Mouse (Mus musculus) MEL (cell line): ENCODE measurements around the gene Tnfrsf21. TPM values are rescaled to one million over a fixed set of nuclear protein-coding genes. Genes with fewer than 3 reads are reported as not detected.

Experiments used
- DNase-seq: peaks from one replicate; pipeline ENCODE4 v3.0.0; 2011; ENCODE audit warnings: low read depth, low spot score
- H3K27ac ChIP-seq: 2 replicates; pipeline ENCODE4 v1.5.1; 2012; ENCODE audit warnings: low read depth, mild to moderate bottlenecking, control low read depth, low read length, moderate library complexity; ENCODE audit not compliant: control insufficient read depth
- H3K27me3 ChIP-seq, 2 experiments: fragments of 150-350 bp in 1 of 2; sonication (generic) in 1 of 2; 2 replicates each; pipeline ENCODE4 v1.6.1; 2012; ENCODE audit warnings: low read length in 2 of 2, mild to moderate bottlenecking in 2 of 2, improper control_type of control experiment in 1 of 2, moderate library complexity in 1 of 2; ENCODE audit not compliant: insufficient read depth in 2 of 2, control insufficient read depth in 1 of 2
- H3K36me3 ChIP-seq, 2 experiments: 2 replicates each; pipeline ENCODE4 v1.6.1; 2012 to 2014; ENCODE audit warnings: low read length in 2 of 2, improper control_type of control experiment in 1 of 2, inconsistent platforms in 1 of 2, mild to moderate bottlenecking in 1 of 2; ENCODE audit not compliant: insufficient read depth in 2 of 2, control insufficient read depth in 1 of 2
- H3K4me1 ChIP-seq, 2 experiments: fragments of 150-350 bp in 1 of 2; sonication (generic) in 1 of 2; 2 replicates each; pipeline ENCODE4 v1.6.1; 2012; ENCODE audit warnings: low read length in 2 of 2, improper control_type of control experiment in 1 of 2, mild to moderate bottlenecking in 1 of 2; ENCODE audit not compliant: insufficient read depth in 2 of 2, control insufficient read depth in 1 of 2
- H3K4me3 ChIP-seq, 2 experiments: fragments of 150-350 bp in 1 of 2; sonication (generic) in 1 of 2; 2 replicates each; pipeline ENCODE4 v1.5.1; 2012; ENCODE audit warnings: low read depth in 2 of 2, low read length in 2 of 2, mild to moderate bottlenecking in 2 of 2, moderate library complexity in 2 of 2, control low read depth in 1 of 2, improper control_type of control experiment in 1 of 2; ENCODE audit not compliant: control insufficient read depth in 1 of 2, insufficient read depth in 1 of 2
- H3K79me2 ChIP-seq: 2 replicates; pipeline ENCODE4 v1.6.1; 2012; ENCODE audit warnings: mild to moderate bottlenecking, low read length, moderate library complexity; ENCODE audit not compliant: control insufficient read depth, poor library complexity, insufficient read depth
- H3K9ac ChIP-seq: 2 replicates; pipeline ENCODE4 v1.6.1; 2012; ENCODE audit warnings: low read depth, mild to moderate bottlenecking, control low read depth, low read length, moderate library complexity; ENCODE audit not compliant: control insufficient read depth, poor library complexity, severe bottlenecking
- H3K9me3 ChIP-seq: fragments of 150-350 bp; sonication (generic); replicated peaks from 2 replicates; pipeline ENCODE4 v1.6.1; 2012; ENCODE audit warnings: mild to moderate bottlenecking, low read length, improper control_type of control experiment, moderate library complexity; ENCODE audit not compliant: insufficient read depth
- ETS1 ChIP-seq: IDR thresholded peaks from 2 replicates; pipeline ENCODE4 v1.6.1; 2012; ENCODE audit warnings: low read depth, mild to moderate bottlenecking, inconsistent platforms, low read length, improper control_type of control experiment, moderate library complexity
- GABPA ChIP-seq: IDR thresholded peaks from 2 replicates; pipeline ENCODE4 v1.6.1; 2012; ENCODE audit warnings: low read depth, mild to moderate bottlenecking, inconsistent platforms, low read length, improper control_type of control experiment, moderate library complexity
- GATA1 ChIP-seq: IDR thresholded peaks from 2 replicates; pipeline ENCODE4 v1.6.1; 2011; ENCODE audit warnings: low read depth, low read length, improper control_type of control experiment
- HCFC1 ChIP-seq: IDR thresholded peaks from 2 replicates; pipeline ENCODE4 v1.6.1; 2012; ENCODE audit warnings: low read depth, mild to moderate bottlenecking, inconsistent platforms, low read length, improper control_type of control experiment, moderate library complexity
- JUND ChIP-seq: IDR thresholded peaks from 2 replicates; pipeline ENCODE4 v1.6.1; 2011; ENCODE audit warnings: low read depth, mild to moderate bottlenecking, improper control_type of control experiment, low read length
- MAFK ChIP-seq: IDR thresholded peaks from 2 replicates; pipeline ENCODE4 v1.6.1; 2011; ENCODE audit warnings: low read depth, mild to moderate bottlenecking, low read length, improper control_type of control experiment, borderline replicate concordance
- MAX ChIP-seq: IDR thresholded peaks from 2 replicates; pipeline ENCODE4 v1.6.1; 2011; ENCODE audit warnings: low read length, improper control_type of control experiment
- MAZ ChIP-seq: IDR thresholded peaks from 2 replicates; pipeline ENCODE4 v1.6.1; 2012; ENCODE audit warnings: low read depth, mild to moderate bottlenecking, inconsistent platforms, low read length, improper control_type of control experiment
- MEF2A ChIP-seq: IDR thresholded peaks from 2 replicates; pipeline ENCODE4 v1.6.1; 2014; ENCODE audit warnings: low read depth, mild to moderate bottlenecking, inconsistent platforms, low read length, improper control_type of control experiment; ENCODE audit not compliant: poor library complexity, insufficient replicate concordance, severe bottlenecking; ENCODE audit errors: extremely low read depth
- MYB ChIP-seq: IDR thresholded peaks from 2 replicates; pipeline ENCODE4 v1.6.1; 2011; ENCODE audit warnings: mild to moderate bottlenecking, low read depth, low read length, improper control_type of control experiment
- NELFE ChIP-seq: IDR thresholded peaks from 2 replicates; pipeline ENCODE4 v1.6.1; 2011; ENCODE audit warnings: low read depth, low read length, improper control_type of control experiment
- NRF1 ChIP-seq: IDR thresholded peaks from 2 replicates; pipeline ENCODE4 v1.6.1; 2014; ENCODE audit warnings: low read depth, mild to moderate bottlenecking, inconsistent platforms, low read length, improper control_type of control experiment, moderate library complexity; ENCODE audit not compliant: poor library complexity, insufficient read depth, severe bottlenecking
- POLR2A ChIP-seq, 2 experiments: IDR thresholded peaks; 2 replicates each; pipeline ENCODE4 v1.6.1; 2011 to 2012; ENCODE audit warnings: low read length in 2 of 2, mild to moderate bottlenecking in 2 of 2, control low read depth in 1 of 2, improper control_type of control experiment in 1 of 2, low read depth in 1 of 2, moderate library complexity in 1 of 2; ENCODE audit not compliant: control insufficient read depth in 1 of 2, insufficient read depth in 1 of 2, poor library complexity in 1 of 2
- POLR2AphosphoS2 ChIP-seq: IDR thresholded peaks from 2 replicates; pipeline ENCODE4 v1.6.1; 2011; ENCODE audit warnings: low read length, improper control_type of control experiment
- RAD21 ChIP-seq: IDR thresholded peaks from 2 replicates; pipeline ENCODE4 v1.6.1; 2011; ENCODE audit warnings: mild to moderate bottlenecking, low read depth, low read length, improper control_type of control experiment
- RCOR1 ChIP-seq: IDR thresholded peaks from 2 replicates; pipeline ENCODE4 v1.6.1; 2012; ENCODE audit warnings: low read depth, mild to moderate bottlenecking, inconsistent platforms, low read length, improper control_type of control experiment
- SIN3A ChIP-seq: IDR thresholded peaks from 2 replicates; pipeline ENCODE4 v1.6.1; 2012; ENCODE audit warnings: low read length, improper control_type of control experiment, inconsistent platforms
- SMC3 ChIP-seq: IDR thresholded peaks from 2 replicates; pipeline ENCODE4 v1.6.1; 2011; ENCODE audit warnings: low read depth, low read length, improper control_type of control experiment
- TAL1 ChIP-seq: IDR thresholded peaks from 2 replicates; pipeline ENCODE4 v1.6.1; 2012; ENCODE audit warnings: mild to moderate bottlenecking, inconsistent platforms, low read length, moderate library complexity, mixed read lengths
- USF1 ChIP-seq: IDR thresholded peaks from 2 replicates; pipeline ENCODE4 v1.6.1; 2014; ENCODE audit warnings: low read depth, mild to moderate bottlenecking, inconsistent platforms, low read length, improper control_type of control experiment, moderate library complexity
- USF2 ChIP-seq, 2 experiments: IDR thresholded peaks; 2 replicates each; pipeline ENCODE4 v1.6.1; 2011 to 2012; ENCODE audit warnings: improper control_type of control experiment in 2 of 2, low read length in 2 of 2, borderline replicate concordance in 1 of 2, inconsistent platforms in 1 of 2, low read depth in 1 of 2, mild to moderate bottlenecking in 1 of 2; ENCODE audit not compliant: insufficient read depth in 1 of 2
- ZKSCAN1 ChIP-seq: IDR thresholded peaks from 2 replicates; pipeline ENCODE4 v1.6.1; 2012; ENCODE audit warnings: low read depth, mild to moderate bottlenecking, inconsistent platforms, low read length, improper control_type of control experiment, moderate library complexity
- ZMIZ1 ChIP-seq: IDR thresholded peaks from 2 replicates; pipeline ENCODE4 v1.6.1; 2012; ENCODE audit warnings: low read depth, mild to moderate bottlenecking, inconsistent platforms, low read length, improper control_type of control experiment, moderate library complexity
- ZNF384 ChIP-seq: IDR thresholded peaks from 2 replicates; pipeline ENCODE4 v1.6.1; 2012; ENCODE audit warnings: low read depth, mild to moderate bottlenecking, inconsistent platforms, low read length, improper control_type of control experiment
- polyA plus RNA-seq, 2 experiments: library from polyadenylated mRNA; stranded (reverse) in 1 of 2; unstranded in 1 of 2; fragments of >175 nt in 1 of 2; fragments of >200 nt in 1 of 2; gene quantifications; 2 replicates each; pipeline versions ENCODE4 v1.2.1 to v1.2.4; 2012; ENCODE audit warnings: low replicate concordance in 2 of 2, low read depth in 1 of 2; ENCODE audit not compliant: insufficient read length in 2 of 2, insufficient read depth in 1 of 2, missing spikeins in 1 of 2
- total RNA-seq: library from RNA; depleted of rRNA; stranded (reverse); fragments of 300-350 nt; gene quantifications from 2 replicates; pipeline ENCODE4 v1.2.3, GENCODE M21; 2012

The Tnfrsf21 gene
- total and polyA plus RNA-seq, 3 experiments: not detected

GRCm38 (mm10) chr17:43128908-43129533, 112.7 kb downstream of the Tnfrsf21 start:
- Histone ChIP-seq H3K79me2 (no peaks in the 10 kb centered on the region), H3K9me3 (no peaks in the 10 kb centered on the region), H3K27me3 (no peaks in the 10 kb centered on the region), H3K9ac (no peak overlapping the region), H3K4me1 (no peaks in the 10 kb centered on the region), H3K27ac (no peak overlapping the region), H3K4me3 (no peak overlapping the region), H3K36me3 (no peaks in the 10 kb centered on the region)
- DNase-seq: no peak
- TF ChIP-seq RAD21 (no peak), NRF1 (no peak), NELFE (no peak), SIN3A (no peak), MEF2A (no peak), MYB (no peak), ZKSCAN1 (no peak), HCFC1 (no peak), GABPA (no peak), USF1 (no peak), ZMIZ1 (no peak), MAZ (no peak)

GRCm38 (mm10) chr17:43130115-43130869, 113.9 kb downstream of the Tnfrsf21 start:
- Histone ChIP-seq H3K36me3 (no peaks in the 10 kb centered on the region), H3K9ac (no peak overlapping the region), H3K79me2 (no peaks in the 10 kb centered on the region), H3K4me1 (no peaks in the 10 kb centered on the region), H3K9me3 (no peaks in the 10 kb centered on the region), H3K4me3 (no peak overlapping the region), H3K27ac (no peak overlapping the region)
- DNase-seq: no peak
- TF ChIP-seq TAL1 (no peak), GATA1 (no peak), POLR2A (IDR thresholded peaks at IDR 0.05; ENCODE audit: control insufficient read depth in 1 of 2, insufficient read depth in 1 of 2, low read depth in 1 of 2, low read length in 2 of 2, poor library complexity in 1 of 2) (no peak), USF2 (IDR thresholded peaks at IDR 0.05; ENCODE audit: borderline replicate concordance in 1 of 2, insufficient read depth in 1 of 2, low read depth in 1 of 2, low read length in 2 of 2) (no peak), MAZ (no peak), ETS1 (no peak), ZNF384 (no peak), MAX (no peak), NRF1 (no peak), RCOR1 (no peak), MAFK (no peak), HCFC1 (no peak), POLR2AphosphoS2 (no peak), SMC3 (no peak), MEF2A (no peak), MYB (no peak), ZMIZ1 (no peak), JUND (no peak)
- TF ChIP-seq, all 39 proteins: peak for 0
- no peaks in the 10 kb centered on the region for H3K27me3 ChIP-seq
